Mouse (Mus musculus) cerebellum, postnatal 10 days (tissue): ENCODE results near the gene Eif1b.
A peak's percentile ranks its signal among the peaks of the same experiment; 100 is the strongest.

Experiments
- DNase-seq, 2 experiments: peaks; one replicate each; pipeline ENCODE4 v3.0.0; 2021; ENCODE audit warnings: mixed read lengths in 2 of 2

Eif1b gene

GRCm38 (mm10) chr9:120492010-120492399 is at the start of gene Eif1b:
Eif1b (plus strand) TSS chr9:120492232.
- no peak for DNase-seq

- DNase-seq, result no peak
These were observed 47.4 kb upstream of the Eif1b start for GRCm38 (mm10) chr9:120444642-120445041.

- DNase-seq, result no peak
These were observed 42.2 kb upstream of the Eif1b start for GRCm38 (mm10) chr9:120449696-120450329.

GRCm38 (mm10) chr9:120455768-120456655 is 36.0 kb upstream of the Eif1b start:
- DNase-seq, result peak in 1 of 2 experiments; percentile 34

- DNase-seq, result no peak
These were observed 21.6 kb upstream of the Eif1b start for GRCm38 (mm10) chr9:120470431-120470830.

GRCm38 (mm10) chr9:120481644-120482043 is 10.4 kb upstream of the Eif1b start:
- no peak for DNase-seq

- DNase-seq, result no peak
These were observed 9.7 kb upstream of the Eif1b start for GRCm38 (mm10) chr9:120482382-120482781.

GRCm38 (mm10) chr9:120483101-120483500 is 8.9 kb upstream of the Eif1b start:
- no peak for DNase-seq

GRCm38 (mm10) chr9:120487076-120487475 is 5.0 kb upstream of the Eif1b start:
- DNase-seq, result peak in 1 of 2 experiments; percentile 16

GRCm38 (mm10) chr9:120491509-120491908 is 523 bp upstream of the Eif1b start:
- DNase-seq, result no peak

GRCm38 (mm10) chr9:120492400-120493351 is 644 bp downstream of the Eif1b start:
- peak; percentile 90 to 92 for DNase-seq

- DNase-seq, result no peak
These were observed 1.7 kb downstream of the Eif1b start for GRCm38 (mm10) chr9:120493781-120494180.

GRCm38 (mm10) chr9:120496691-120497090 is 4.7 kb downstream of the Eif1b start:
- peak; percentile 85 to 91 for DNase-seq

GRCm38 (mm10) chr9:120497983-120498382 is 6.0 kb downstream of the Eif1b start:
- no peak for DNase-seq

- no peak for DNase-seq
These were observed 9.3 kb downstream of the Eif1b start for GRCm38 (mm10) chr9:120501191-120501902.

GRCm38 (mm10) chr9:120502013-120502412 is 10.0 kb downstream of the Eif1b start:
- peak; percentile 89 to 92 for DNase-seq

GRCm38 (mm10) chr9:120504423-120504822 is 12.4 kb downstream of the Eif1b start:
- DNase-seq, result no peak

GRCm38 (mm10) chr9:120511781-120512180 is 19.7 kb downstream of the Eif1b start:
- peak; percentile 40 to 54 for DNase-seq

- DNase-seq, result no peak
These were observed 24.7 kb downstream of the Eif1b start for GRCm38 (mm10) chr9:120516720-120517119.

- no peak for DNase-seq
These were observed 26.9 kb downstream of the Eif1b start for GRCm38 (mm10) chr9:120518946-120519345.

GRCm38 (mm10) chr9:120519469-120520125 is 27.6 kb downstream of the Eif1b start:
- DNase-seq, result peak; percentile 52 to 53

GRCm38 (mm10) chr9:120521161-120521560 is 29.1 kb downstream of the Eif1b start:
- no peak for DNase-seq
